Mouse (Mus musculus) small intestine, adult 2 months (tissue): ENCODE measurements around the gene Amh.

ENCODE experiments used
- CTCF ChIP-seq: fragments of 200-500 bp; IDR thresholded peaks from 2 replicates; pipeline ENCODE4 v1.5.1; 2012; ENCODE audit warnings: low read depth, mild to moderate bottlenecking, control low read depth, inconsistent platforms, low read length, moderate library complexity, mixed read lengths; ENCODE audit not compliant: insufficient replicate concordance, insufficient read length; ENCODE audit errors: extremely low read depth
- POLR2A ChIP-seq: fragments of 200-500 bp; IDR thresholded peaks from 2 replicates; pipeline ENCODE4 v1.6.1; 2012; ENCODE audit warnings: low read depth, mild to moderate bottlenecking, control low read depth, inconsistent platforms, low read length, moderate library complexity

- TF ChIP-seq POLR2A (peak; percentile 17; the same call in 1 of the 2 replicates), CTCF (no peak)
These were observed 2.0 kb upstream of the Amh start for GRCm38 (mm10) chr10:80802996-80803395.
